Mouse (Mus musculus): ENCODE data around the gene Synj2.

- no peak for TF ChIP-seq CTCF (IDR thresholded peaks at IDR 0.05; ENCODE audit: low read depth)
- TF ChIP-seq EP300 (IDR thresholded peaks at IDR 0.05; ENCODE audit: low read depth), result no peak
Observed at GRCm38 (mm10) chr17:5937441-5937840, 3.6 kb upstream of the Synj2 start.
